Mouse (Mus musculus): ENCODE results near the gene Map2k3. TPM values are rescaled to one million over a fixed set of nuclear protein-coding genes. Genes with fewer than 3 reads are reported as not detected.

The Map2k3 gene
- 29.4 to 37.7 TPM (median 35.5 TPM) in 4 replicates for total RNA-seq (2023; ENCODE audit: inconsistent age)

DNA sequence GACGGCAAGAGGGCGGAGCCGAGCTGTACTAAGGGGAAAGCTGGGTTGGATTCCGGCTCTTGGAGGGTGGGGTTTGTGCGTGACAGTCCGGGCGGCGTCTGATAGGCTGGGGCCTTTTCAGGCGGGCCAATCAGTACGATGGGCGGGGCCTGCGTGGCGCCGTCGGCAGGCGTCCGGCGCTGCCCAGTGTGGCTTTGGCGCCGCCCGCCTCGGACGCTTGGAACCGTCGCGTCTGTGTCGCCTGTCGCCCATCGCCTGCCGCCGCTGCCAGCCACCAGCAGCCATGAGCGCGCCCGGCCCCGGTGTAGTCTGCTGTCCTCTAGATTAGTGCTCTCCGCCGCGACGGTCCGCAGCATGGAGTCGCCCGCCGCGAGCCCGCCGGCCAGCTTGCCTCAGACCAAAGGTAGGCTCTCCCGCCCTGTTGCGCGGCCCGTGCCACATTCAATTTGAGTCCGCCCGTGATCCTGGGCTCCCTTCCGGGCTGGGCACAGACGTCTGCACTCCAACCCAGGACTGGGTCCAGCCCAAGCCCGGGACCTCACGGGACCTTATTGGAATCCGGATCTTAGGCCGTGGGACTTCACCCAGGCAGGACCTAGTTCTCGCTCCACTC is at the start of gene Map2k3:
Map2k3 (plus strand) TSS at position 165 of the 613 bp plus-strand sequence.

DNA sequence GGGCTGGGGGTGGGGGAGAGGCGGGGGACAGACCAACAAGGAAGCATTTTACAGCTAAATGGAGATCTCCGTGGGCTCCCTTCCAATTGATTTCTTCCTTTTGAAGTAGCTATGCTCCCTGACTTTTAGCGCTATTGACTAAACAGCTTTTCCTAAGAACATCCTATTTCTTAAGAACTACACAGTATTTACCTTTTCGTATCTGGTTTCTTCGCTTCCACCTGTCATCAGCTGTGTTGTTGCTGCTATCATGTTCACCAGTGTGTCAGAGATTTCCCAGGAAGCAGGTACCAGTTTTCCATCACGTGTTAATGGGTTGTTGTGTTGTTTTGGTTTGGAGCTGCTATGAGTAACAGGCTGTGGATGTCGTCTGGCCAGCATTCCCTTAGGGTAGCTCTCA is 17.3 kb upstream of the Map2k3 start, which contains the start of gene Natd1:
Natd1 (minus strand) TSS at position 260 of the 400 bp plus-strand sequence.

Other genes starting within 250 kb of the Map2k3 start
- 31.6 to 35.6 TPM (median 32.4 TPM) in 4 replicates for gene Llgl1, start 232.3 kb upstream of the Map2k3 start, total RNA-seq (2023; ENCODE audit: inconsistent age)
- gene Flii, start 204.8 kb upstream of the Map2k3 start, total RNA-seq (2023; ENCODE audit: inconsistent age): 179 to 217 TPM (median 197 TPM) in 4 replicates
- gene Mief2, start 203.6 kb upstream of the Map2k3 start, total RNA-seq (2023; ENCODE audit: inconsistent age): 9.8 to 11.5 TPM (median 10.2 TPM) in 4 replicates
- 21.4 to 26.8 TPM (median 24.8 TPM) in 4 replicates for gene Top3a, start 154.7 kb upstream of the Map2k3 start, total RNA-seq (2023; ENCODE audit: inconsistent age)
- 97.2 to 108 TPM (median 107 TPM) in 4 replicates for gene Smcr8, start 154.5 kb upstream of the Map2k3 start, total RNA-seq (2023; ENCODE audit: inconsistent age)
- 8.1 to 18.5 TPM (median 14.3 TPM) in 4 replicates for gene Shmt1, start 120.3 kb upstream of the Map2k3 start, total RNA-seq (2023; ENCODE audit: inconsistent age)
- gene Dhrs7b, start 101.4 kb upstream of the Map2k3 start, total RNA-seq (2023; ENCODE audit: inconsistent age): 12.1 to 14.4 TPM (median 13.6 TPM) in 4 replicates
- 19.3 to 23.7 TPM (median 20.1 TPM) in 4 replicates for gene Tmem11, start 52.8 kb upstream of the Map2k3 start, total RNA-seq (2023; ENCODE audit: inconsistent age)
- 28.5 to 36.0 TPM (median 31.5 TPM) in 4 replicates for gene Natd1, start 17.3 kb upstream of the Map2k3 start, total RNA-seq (2023; ENCODE audit: inconsistent age)
- gene Kcnj12, start 90.5 kb downstream of the Map2k3 start, total RNA-seq (2023; ENCODE audit: inconsistent age): not detected in 4 replicates
- gene Tnfrsf13b, start 194.7 kb downstream of the Map2k3 start, total RNA-seq (2023; ENCODE audit: inconsistent age): 162 to 190 TPM (median 177 TPM) in 4 replicates
- gene Usp22, start 243.0 kb downstream of the Map2k3 start, total RNA-seq (2023; ENCODE audit: inconsistent age): 58.4 to 65.6 TPM (median 63.7 TPM) in 4 replicates